ENCODE assay signal across 8 mouse cellular contexts in the genomic region with DNA sequence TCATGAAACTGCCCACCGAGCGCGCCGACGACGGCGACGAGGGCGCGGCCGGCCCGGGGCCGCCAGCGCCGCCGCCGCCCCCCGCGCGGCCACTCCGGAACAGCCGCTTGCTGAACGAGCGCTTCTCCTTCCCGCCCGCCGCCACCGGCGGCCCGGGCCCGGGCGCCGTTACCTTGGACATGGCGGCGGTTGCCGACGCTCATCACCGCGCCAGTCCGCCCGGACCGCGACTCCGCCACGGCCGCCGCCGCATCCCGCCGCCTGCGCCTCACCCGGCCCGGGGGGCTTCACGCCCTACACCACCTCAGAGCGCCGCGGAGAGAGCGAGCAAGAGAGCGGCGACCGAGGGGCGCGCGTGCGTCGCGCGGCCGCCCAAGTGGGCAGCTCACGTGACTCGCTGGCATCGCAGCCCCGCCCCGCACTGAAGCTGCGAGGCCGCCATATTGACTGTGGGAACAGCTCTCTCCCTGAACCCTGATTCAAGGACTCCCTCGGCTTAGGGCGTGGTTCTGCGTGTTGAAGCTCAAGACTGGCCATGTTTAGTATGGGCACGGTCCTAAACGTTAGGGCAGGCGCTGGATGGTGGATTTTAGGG. TPM values are rescaled to one million over a fixed set of nuclear protein-coding genes. Genes with fewer than 3 reads are reported as not detected.
DNase-seq lines count a peak whose midpoint lies in the region; ATAC-seq and TF ChIP-seq lines count a peak whose summit lies in the region.

A gene (minus strand): TSS at position 181 of the 595 bp plus-strand sequence.

- DNase-seq in 3134 (ENCODE audit: extremely low read depth, insufficient read length, low spot score): peak; percentile 91
- peak; percentile 96 to 97 for DNase-seq in adrenal gland, postnatal 36 days
- DNase-seq in heart, adult 18-20 months: peak; percentile 97
- DNase-seq in kidney, adult 2 months: peak; percentile 97
- peak; percentile 88 to 93 for DNase-seq in spleen, adult 2 months (ENCODE audit: low read depth in 1 of 2, low spot score in 2 of 2)

- TF ChIP-seq POLR2A in kidney, adult 2 months (IDR thresholded peaks at IDR 0.05; ENCODE audit: low read depth, low read length): no peak
- TF ChIP-seq POLR2A in spleen, adult 2 months (IDR thresholded peaks at IDR 0.05; ENCODE audit: low read depth, low read length): peak; percentile 22; the same call in 1 of the 2 replicates

- 0 out of 2 replicates have a peak, but pooled peaks cover 7% of the 10 kb centered on the region for H3K36me3 ChIP-seq in embryonic facial prominence, embryonic 13.5 days
- H3K36me3 ChIP-seq in kidney, adult 2 months (ENCODE audit: control insufficient read depth, insufficient read depth, low read length): no peaks in the 10 kb centered on the region
- H3K36me3 ChIP-seq in limb, embryonic 12.5 days: no peaks in the 10 kb centered on the region
- no peaks in the 10 kb centered on the region for H3K36me3 ChIP-seq in midbrain, embryonic 15.5 days (replicated peaks)
- H3K36me3 ChIP-seq in spleen, adult 2 months (ENCODE audit: control insufficient read depth, insufficient read depth, low read length): no peaks in the 10 kb centered on the region

- peak within 1 kb of the TSS; percentile 88 for H3K4me3 ChIP-seq in embryonic facial prominence, embryonic 13.5 days
- H3K4me3 ChIP-seq in kidney, adult 2 months (ENCODE audit: insufficient read depth, low read depth, low read length): peak within 1 kb of the TSS; percentile 69
- peak within 1 kb of the TSS; percentile 84 for H3K4me3 ChIP-seq in limb, embryonic 12.5 days (replicated peaks)
- peak within 1 kb of the TSS; percentile 81 for H3K4me3 ChIP-seq in midbrain, embryonic 15.5 days
- peak within 1 kb of the TSS; percentile 85 for H3K4me3 ChIP-seq in spleen, adult 2 months (ENCODE audit: extremely low read depth, insufficient read depth, insufficient read length)

- TF ChIP-seq CTCF in kidney, adult 2 months (conservative IDR thresholded peaks at IDR 0.05; ENCODE audit: insufficient read depth, insufficient read length, low read depth, low read length): no peak
- TF ChIP-seq CTCF in spleen, adult 2 months (IDR thresholded peaks at IDR 0.05; ENCODE audit: extremely low read depth, insufficient read depth, insufficient read length, insufficient replicate concordance): no peak

- WGBS in embryonic facial prominence, embryonic 13.5 days: under 1% methylated on average over 70 of the region's 82 CpGs
- 1% methylated on average over 78 of the region's 82 CpGs for WGBS in kidney, adult 2 months
- under 1% methylated on average over 80 of the region's 82 CpGs for WGBS in limb, embryonic 12.5 days
- WGBS in midbrain, embryonic 15.5 days: under 1% methylated on average over 80 of the region's 82 CpGs
- WGBS in spleen, adult 2 months: 1% methylated on average over 75 of the region's 82 CpGs

- peak; percentile 99 for ATAC-seq in embryonic facial prominence, embryonic 13.5 days (ENCODE audit: insufficient number of reproducible peaks, insufficient read depth, low FRiP score, low TSS enrichment, low read depth)
- ATAC-seq in limb, embryonic 12.5 days (ENCODE audit: insufficient number of reproducible peaks, insufficient read depth, low FRiP score, low TSS enrichment, low read depth): peak; percentile 99
- ATAC-seq in midbrain, embryonic 15.5 days (replicated peaks): peak; percentile 99

- H3K27ac ChIP-seq in embryonic facial prominence, embryonic 13.5 days: peak within 1 kb of the TSS; percentile 83
- H3K27ac ChIP-seq in kidney, adult 2 months (ENCODE audit: insufficient read depth, low read depth, low read length): no peak within 1 kb of the TSS
- peak within 1 kb of the TSS; percentile 78 for H3K27ac ChIP-seq in limb, embryonic 12.5 days
- H3K27ac ChIP-seq in midbrain, embryonic 15.5 days: peak within 1 kb of the TSS; percentile 92
- H3K27ac ChIP-seq in spleen, adult 2 months (ENCODE audit: insufficient read depth, low read length): peak within 1 kb of the TSS; percentile 38; the same call in 1 of the 2 replicates

- peaks cover 31% of the 10 kb centered on the region for H3K4me1 ChIP-seq in embryonic facial prominence, embryonic 13.5 days
- H3K4me1 ChIP-seq in kidney, adult 2 months (ENCODE audit: control insufficient read depth, insufficient read depth, low read length): peaks cover 7% of the 10 kb centered on the region; the same call in 1 of the 2 replicates
- H3K4me1 ChIP-seq in limb, embryonic 12.5 days (replicated peaks): peaks cover 22% of the 10 kb centered on the region
- H3K4me1 ChIP-seq in midbrain, embryonic 15.5 days: peaks cover 34% of the 10 kb centered on the region
- H3K4me1 ChIP-seq in spleen, adult 2 months (ENCODE audit: control insufficient read depth, insufficient read depth, insufficient read length): peaks cover 6% of the 10 kb centered on the region; the same call in 1 of the 2 replicates

- H3K27me3 ChIP-seq in embryonic facial prominence, embryonic 13.5 days: no peaks in the 10 kb centered on the region
- no peaks in the 10 kb centered on the region for H3K27me3 ChIP-seq in kidney, adult 2 months (replicated peaks; ENCODE audit: control insufficient read depth, insufficient read depth, low read length)
- peaks cover 7% of the 10 kb centered on the region; the same call in 1 of the 2 replicates for H3K27me3 ChIP-seq in limb, embryonic 12.5 days
- 0 out of 2 replicates have a peak, but pooled peaks cover 9% of the 10 kb centered on the region for H3K27me3 ChIP-seq in midbrain, embryonic 15.5 days (replicated peaks)
- peaks cover 3% of the 10 kb centered on the region for H3K27me3 ChIP-seq in spleen, adult 2 months (ENCODE audit: control insufficient read depth, insufficient read depth, low read length)

- peak within 1 kb of the TSS; percentile 84 for H3K9ac ChIP-seq in embryonic facial prominence, embryonic 13.5 days
- peak within 1 kb of the TSS; percentile 76 for H3K9ac ChIP-seq in limb, embryonic 12.5 days (replicated peaks)
- peak within 1 kb of the TSS; percentile 80 for H3K9ac ChIP-seq in midbrain, embryonic 15.5 days

- no peaks in the 10 kb centered on the region for H3K9me3 ChIP-seq in embryonic facial prominence, embryonic 13.5 days
- no peaks in the 10 kb centered on the region for H3K9me3 ChIP-seq in limb, embryonic 12.5 days
- H3K9me3 ChIP-seq in midbrain, embryonic 15.5 days: no peaks in the 10 kb centered on the region

- H3K4me2 ChIP-seq in embryonic facial prominence, embryonic 13.5 days: peak within 1 kb of the TSS; percentile 96
- peak within 1 kb of the TSS; percentile 99 for H3K4me2 ChIP-seq in limb, embryonic 12.5 days
- peak within 1 kb of the TSS; percentile 80 for H3K4me2 ChIP-seq in midbrain, embryonic 15.5 days

RNA-seq across cellular contexts. Expression of the gene that starts here (rescaled TPM):
- 10 to 100 TPM; 12.5 to 18.3 TPM for total RNA-seq in adrenal gland, postnatal 36 days (2021)
- polyA plus RNA-seq in embryonic facial prominence, embryonic 13.5 days (2015; fragmentation: Nextera tagmentation; extraction: Ambion mirVana): 2.4 TPM in 2 replicates
- 10 to 100 TPM in 1 of 2 experiments, 1 to 10 TPM in 1; 9.6 to 10.0 TPM for total RNA-seq in heart, adult 18-20 months (2021)
- polyA plus RNA-seq in kidney, adult 2 months (2012; rRNA removed): 3.7 and 5.8 TPM in 2 replicates
- polyA plus RNA-seq in limb, embryonic 12.5 days (2016; fragmentation: Nextera tagmentation; extraction: Ambion mirVana): 2.0 TPM in 2 replicates
- 3.1 and 3.5 TPM in 2 replicates for polyA plus RNA-seq in midbrain, embryonic 15.5 days (2015; fragmentation: Nextera tagmentation; extraction: Ambion mirVana)
- polyA plus RNA-seq in spleen, adult 2 months (2012; rRNA removed): 2.1 and 3.2 TPM in 2 replicates
